Mouse (Mus musculus) embryonic facial prominence, embryonic 15.5 days (tissue): ENCODE data around the gene Nedd9. TPM values are rescaled to one million over a fixed set of nuclear protein-coding genes. Genes with fewer than 3 reads are reported as not detected.

Experiments
- ATAC-seq: fragments of 200-750 bp; cut with Nextera tagmentation; 2 replicates; pipeline ENCODE4 v1.8.0; 2017; ENCODE audit warnings: low read depth, moderate TSS enrichment; ENCODE audit not compliant: insufficient number of reproducible peaks, low FRiP score, low TSS enrichment
- H3K27ac ChIP-seq: fragments of 300-500 bp; sonication (generic); replicated peaks from 2 replicates; pipeline ENCODE4 v1.5.1; 2015; ENCODE audit warnings: mild to moderate bottlenecking, inconsistent platforms
- H3K27me3 ChIP-seq: fragments of 300-500 bp; sonication (generic); 2 replicates; pipeline ENCODE4 v1.6.1; 2015; ENCODE audit warnings: inconsistent platforms
- H3K36me3 ChIP-seq: fragments of 300-500 bp; sonication (generic); 2 replicates; pipeline ENCODE4 v1.6.1; 2015; ENCODE audit warnings: mild to moderate bottlenecking, inconsistent platforms
- H3K4me1 ChIP-seq: fragments of 300-500 bp; sonication (generic); 2 replicates; pipeline ENCODE4 v1.6.1; 2015; ENCODE audit warnings: inconsistent platforms
- H3K4me2 ChIP-seq: fragments of 300-500 bp; sonication (generic); replicated peaks from 2 replicates; pipeline ENCODE4 v1.6.1; 2015; ENCODE audit warnings: mild to moderate bottlenecking, inconsistent platforms
- H3K4me3 ChIP-seq: fragments of 300-500 bp; sonication (generic); replicated peaks from 2 replicates; pipeline ENCODE4 v1.5.1; 2015; ENCODE audit warnings: mild to moderate bottlenecking, inconsistent platforms
- H3K9ac ChIP-seq: fragments of 300-500 bp; sonication (generic); 2 replicates; pipeline ENCODE4 v1.6.1; 2015; ENCODE audit warnings: inconsistent platforms
- H3K9me3 ChIP-seq: fragments of 300-500 bp; sonication (generic); replicated peaks from 2 replicates; pipeline ENCODE4 v1.6.1; 2016; ENCODE audit warnings: inconsistent platforms
- WGBS: fragments of 180-500 bp; shearing (Covaris S2); methylation state at CpG from one replicate; pipeline ENCODE4 v1.1.7; 2015; 5-methylcytosine and 5-hydroxymethylcytosine counted together
- polyA plus RNA-seq: library from polyadenylated mRNA; unstranded; fragments of >200 nt; fragmentation: Nextera tagmentation; extraction: Ambion mirVana; gene quantifications from 2 replicates; pipeline ENCODE4 v1.2.1, GENCODE M21; 2015

Nedd9 gene
- polyA plus RNA-seq, 1 experiment from 2014 or later = 32.3 TPM

GRCm38 (mm10) chr13:41355552-41355951, 131.6 kb downstream of the Nedd9 start:
- Histone ChIP-seq H3K36me3 (no peaks in the 10 kb centered on the region), H3K27me3 (no peaks in the 10 kb centered on the region; the same call in 1 of the 2 replicates), H3K9me3 (no peaks in the 10 kb centered on the region), H3K4me3 (peak overlapping the region; percentile 18; the same call in 1 of the 2 replicates), H3K9ac (no peak overlapping the region), H3K27ac (peak overlapping the region; percentile 44; the same call in 1 of the 2 replicates), H3K4me1 (peaks cover 58% of the 10 kb centered on the region), H3K4me2 (peak overlapping the region; percentile 73)
- ATAC-seq = no peak
- WGBS = 23% methylated on average over 2 of the region's 2 CpGs

GRCm38 (mm10) chr13:41354591-41354990, 132.6 kb downstream of the Nedd9 start:
- Histone ChIP-seq H3K36me3 (no peaks in the 10 kb centered on the region), H3K4me1 (peaks cover 53% of the 10 kb centered on the region), H3K4me3 (peak overlapping the region; percentile 6; the same call in 1 of the 2 replicates), H3K27me3 (no peaks in the 10 kb centered on the region), H3K4me2 (peak overlapping the region; percentile 73; the same call in 1 of the 2 replicates), H3K9ac (no peak overlapping the region), H3K27ac (peak overlapping the region; percentile 34; the same call in 1 of the 2 replicates), H3K9me3 (no peaks in the 10 kb centered on the region)
- ATAC-seq = no peak
- WGBS = 64% methylated on average over 6 of the region's 6 CpGs

GRCm38 (mm10) chr13:41353676-41354075, 133.5 kb downstream of the Nedd9 start:
- Histone ChIP-seq H3K36me3 (no peaks in the 10 kb centered on the region), H3K4me1 (peaks cover 54% of the 10 kb centered on the region), H3K9me3 (no peaks in the 10 kb centered on the region), H3K4me3 (no peak overlapping the region), H3K4me2 (no peak overlapping the region), H3K9ac (no peak overlapping the region), H3K27me3 (no peaks in the 10 kb centered on the region), H3K27ac (0 out of 2 replicates have a peak overlapping the region, but pooled peaks have one; percentile 34)
- WGBS = 57% methylated on average over 3 of the region's 3 CpGs
- ATAC-seq = no peak

GRCm38 (mm10) chr13:41352352-41352751, 134.8 kb downstream of the Nedd9 start:
- Histone ChIP-seq H3K4me3 (no peak overlapping the region), H3K9me3 (no peaks in the 10 kb centered on the region), H3K27ac (peak overlapping the region; percentile 58), H3K4me2 (no peak overlapping the region), H3K4me1 (peaks cover 62% of the 10 kb centered on the region), H3K27me3 (no peaks in the 10 kb centered on the region), H3K9ac (no peak overlapping the region), H3K36me3 (no peaks in the 10 kb centered on the region)
- WGBS = 23% methylated on average over 5 of the region's 5 CpGs
- ATAC-seq = peak; percentile 66; the same call in 1 of the 2 replicates

- ATAC-seq = no peak
- peaks cover 56% of the 10 kb centered on the region for H3K4me1 ChIP-seq
- WGBS = 81% methylated on average over 3 of the region's 3 CpGs
These were observed 136.6 kb downstream of the Nedd9 start for GRCm38 (mm10) chr13:41350589-41350988.

GRCm38 (mm10) chr13:41349770-41350169, 137.4 kb downstream of the Nedd9 start:
- H3K4me3 ChIP-seq = no peak overlapping the region
- no peaks in the 10 kb centered on the region for H3K27me3 ChIP-seq
- ATAC-seq = no peak
- 38% methylated on average over 4 of the region's 4 CpGs for WGBS
- H3K9ac ChIP-seq = no peak overlapping the region
- no peaks in the 10 kb centered on the region for H3K9me3 ChIP-seq
- H3K27ac ChIP-seq = 0 out of 2 replicates have a peak overlapping the region, but pooled peaks have one; percentile 8
- no peak overlapping the region for H3K4me2 ChIP-seq
- no peaks in the 10 kb centered on the region for H3K36me3 ChIP-seq
- H3K4me1 ChIP-seq = peaks cover 57% of the 10 kb centered on the region

More at GRCm38 (mm10) chr13:41350589-41350988, 136.6 kb downstream of the Nedd9 start:
- Histone ChIP-seq H3K9ac (no peak overlapping the region), H3K36me3 (no peaks in the 10 kb centered on the region), H3K4me3 (no peak overlapping the region), H3K27me3 (no peaks in the 10 kb centered on the region), H3K9me3 (no peaks in the 10 kb centered on the region), H3K4me2 (no peak overlapping the region), H3K27ac (no peak overlapping the region)

GRCm38 (mm10) chr13:41345756-41346155, 141.4 kb downstream of the Nedd9 start:
- WGBS = 75% methylated on average over 7 of the region's 7 CpGs
- H3K9me3 ChIP-seq = no peaks in the 10 kb centered on the region
- H3K36me3 ChIP-seq = no peaks in the 10 kb centered on the region
- H3K27me3 ChIP-seq = no peaks in the 10 kb centered on the region
- H3K4me2 ChIP-seq = no peak overlapping the region
- H3K4me1 ChIP-seq = peaks cover 44% of the 10 kb centered on the region
- H3K9ac ChIP-seq = no peak overlapping the region
- H3K4me3 ChIP-seq = no peak overlapping the region
- 0 out of 2 replicates have a peak overlapping the region, but pooled peaks have one; percentile 34 for H3K27ac ChIP-seq
- ATAC-seq = no peak

GRCm38 (mm10) chr13:41345306-41345705, 141.9 kb downstream of the Nedd9 start:
- no peak overlapping the region for H3K4me2 ChIP-seq
- H3K9me3 ChIP-seq = no peaks in the 10 kb centered on the region
- no peaks in the 10 kb centered on the region for H3K27me3 ChIP-seq
- no peak overlapping the region for H3K4me3 ChIP-seq
- WGBS = 45% methylated on average over 6 of the region's 6 CpGs
- no peaks in the 10 kb centered on the region for H3K36me3 ChIP-seq
- H3K4me1 ChIP-seq = peaks cover 47% of the 10 kb centered on the region
- no peak for ATAC-seq
- H3K27ac ChIP-seq = no peak overlapping the region
- H3K9ac ChIP-seq = no peak overlapping the region

GRCm38 (mm10) chr13:41343887-41344266, 143.3 kb downstream of the Nedd9 start:
- Histone ChIP-seq H3K9ac (no peak overlapping the region), H3K4me3 (no peak overlapping the region), H3K27me3 (no peaks in the 10 kb centered on the region), H3K9me3 (no peaks in the 10 kb centered on the region), H3K36me3 (peaks cover under 1% of the 10 kb centered on the region; the same call in 1 of the 2 replicates), H3K4me1 (peaks cover 53% of the 10 kb centered on the region), H3K4me2 (no peak overlapping the region), H3K27ac (no peak overlapping the region)
- WGBS = 68% methylated on average over 3 of the region's 3 CpGs
- ATAC-seq = no peak

- no peak overlapping the region for H3K4me2 ChIP-seq
- H3K27ac ChIP-seq = no peak overlapping the region
- no peaks in the 10 kb centered on the region for H3K9me3 ChIP-seq
- ATAC-seq = no peak
- 49% methylated on average over 3 of the region's 3 CpGs for WGBS
- peaks cover 54% of the 10 kb centered on the region for H3K4me1 ChIP-seq
- H3K4me3 ChIP-seq = no peak overlapping the region
- H3K36me3 ChIP-seq = peaks cover 6% of the 10 kb centered on the region
- H3K9ac ChIP-seq = no peak overlapping the region
- no peaks in the 10 kb centered on the region for H3K27me3 ChIP-seq
These were observed 143.8 kb downstream of the Nedd9 start for GRCm38 (mm10) chr13:41343163-41343886.

- no peak overlapping the region for H3K27ac ChIP-seq
- H3K4me2 ChIP-seq = no peak overlapping the region
- no peaks in the 10 kb centered on the region for H3K9me3 ChIP-seq
- H3K9ac ChIP-seq = no peak overlapping the region
- no peak for ATAC-seq
- no peaks in the 10 kb centered on the region for H3K27me3 ChIP-seq
- peaks cover 49% of the 10 kb centered on the region for H3K4me1 ChIP-seq
- no peak overlapping the region for H3K4me3 ChIP-seq
- 54% methylated on average over 9 of the region's 9 CpGs for WGBS
- peaks cover 6% of the 10 kb centered on the region for H3K36me3 ChIP-seq
These were observed 145.7 kb downstream of the Nedd9 start for GRCm38 (mm10) chr13:41341422-41341821.
